Mouse (Mus musculus) kidney, postnatal 25 days (tissue): Measurements from ENCODE around the gene Hrg.
"Not testable (repeated sequence)": the region's sequence is repeated elsewhere in the genome, so short reads cannot be mapped to it uniquely, and the experiment has no call there.

Experiments used
- DNase-seq, 2 experiments: peaks; one replicate each; pipeline ENCODE4 v3.0.0; 2021; ENCODE audit warnings: mixed read lengths in 2 of 2

Gene Hrg

DNA sequence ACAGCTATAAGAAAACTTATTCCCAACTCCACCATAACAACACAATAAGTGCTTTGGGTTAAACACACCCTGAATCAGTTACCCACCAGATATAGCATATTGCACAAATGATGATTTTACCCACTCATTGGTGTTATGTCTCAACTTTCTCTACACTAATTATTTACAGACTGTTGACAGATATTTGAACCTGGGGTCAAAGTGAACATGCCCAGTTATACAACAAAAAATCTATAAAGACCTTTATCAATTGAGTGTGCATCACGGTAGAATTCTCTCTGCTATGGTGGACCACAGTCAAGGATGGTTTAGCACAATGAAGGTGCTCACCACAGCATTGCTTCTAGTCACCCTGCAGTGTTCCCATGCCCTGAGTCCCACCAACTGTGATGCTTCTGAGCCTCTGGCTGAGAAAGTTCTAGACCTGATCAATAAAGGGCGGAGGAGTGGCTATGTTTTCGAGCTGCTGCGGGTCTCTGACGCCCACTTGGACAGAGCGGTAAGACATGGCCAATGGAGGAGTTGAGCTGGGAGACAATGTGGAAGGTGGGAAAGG is at the start of gene Hrg:
Hrg (plus strand) TSS at position 233 of the 556 bp plus-strand sequence.
- DNase-seq, result no peak

GRCm38 (mm10) chr16:22901326-22901725 is 49.5 kb upstream of the Hrg start:
- no peak for DNase-seq

GRCm38 (mm10) chr16:22909290-22909689 is 41.6 kb upstream of the Hrg start:
- no peak for DNase-seq

GRCm38 (mm10) chr16:22911986-22912385 is 38.9 kb upstream of the Hrg start:
- DNase-seq, result no peak

GRCm38 (mm10) chr16:22912886-22913285 is 38.0 kb upstream of the Hrg start:
- no peak for DNase-seq

- no peak for DNase-seq
Observed at GRCm38 (mm10) chr16:22914276-22914675, 36.6 kb upstream of the Hrg start.

GRCm38 (mm10) chr16:22918034-22918433 is 32.8 kb upstream of the Hrg start, which contains the start of gene Fetub:
Gene Fetub, plus strand, starts transcription at chr16:22918334.
- no peak for DNase-seq

- DNase-seq, result peak in 1 of 2 experiments; percentile 1
Observed at GRCm38 (mm10) chr16:22918664-22919312, 32.1 kb upstream of the Hrg start.

DNA sequence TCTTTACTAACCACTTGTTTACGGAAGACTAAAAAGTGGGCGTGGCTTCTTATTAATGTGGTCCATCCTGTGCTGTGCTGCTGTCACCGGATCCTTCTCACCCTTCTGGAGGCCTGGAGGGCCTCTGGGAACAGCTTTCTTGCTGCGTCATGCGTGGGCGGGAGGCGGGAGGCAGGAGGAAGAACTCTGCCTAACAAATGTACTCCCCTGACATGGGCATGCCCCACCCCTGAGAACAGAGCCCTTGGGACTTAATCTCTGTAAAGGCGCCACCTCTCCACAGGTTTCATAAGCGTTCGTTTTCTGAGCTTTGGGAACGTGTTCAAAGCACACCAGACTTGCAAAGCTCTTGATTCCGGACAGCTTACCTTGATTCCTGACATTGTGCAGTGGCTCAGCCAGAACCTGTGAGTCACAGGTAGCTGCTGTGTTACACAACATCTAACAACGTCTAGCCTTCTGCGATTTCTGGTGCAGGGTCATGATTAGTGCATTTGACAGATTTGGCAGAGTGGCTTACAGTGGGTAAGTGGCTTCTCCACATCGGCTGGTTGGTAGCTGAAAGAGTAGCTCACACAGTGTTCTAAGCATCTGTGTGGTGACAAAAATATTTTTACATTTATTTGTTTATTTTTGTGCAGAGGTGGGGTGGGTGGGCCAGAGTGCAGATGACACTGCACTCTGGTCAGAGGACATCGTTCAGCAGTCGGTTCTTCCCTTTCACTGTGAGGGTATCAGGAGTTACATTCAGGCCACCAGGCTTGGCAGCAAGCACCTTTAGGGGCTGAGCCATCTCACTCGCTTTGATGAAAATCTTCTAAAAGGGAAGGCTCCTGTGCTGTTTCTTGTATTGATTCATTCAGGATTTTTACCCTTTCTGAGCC is 30.7 kb upstream of the Hrg start:
- DNase-seq, result peak; percentile 2 to 61

- DNase-seq, result no peak
Observed at GRCm38 (mm10) chr16:22921761-22922160, 29.1 kb upstream of the Hrg start.

DNA sequence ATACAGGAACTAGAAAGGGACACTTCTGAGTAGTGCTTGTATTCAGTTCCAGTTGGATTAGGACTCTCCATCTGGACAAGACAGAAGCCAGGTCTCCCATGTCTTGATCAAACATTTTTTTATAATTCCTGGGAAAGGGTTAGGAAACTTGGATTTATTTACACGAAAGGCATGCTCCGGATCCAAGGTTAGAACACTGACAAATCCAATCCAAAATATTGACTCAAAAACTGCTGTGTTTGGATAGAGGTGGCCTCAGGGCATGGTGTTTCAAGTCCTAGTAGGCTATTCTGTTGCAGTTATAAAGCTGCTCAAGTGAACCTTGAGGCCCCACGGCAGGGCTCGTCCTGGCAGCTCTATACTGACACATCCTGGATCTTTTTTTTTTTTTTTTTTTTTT is 28.4 kb upstream of the Hrg start:
- DNase-seq, result no peak

GRCm38 (mm10) chr16:22929575-22929974 is 21.3 kb upstream of the Hrg start:
- DNase-seq, result no peak

DNA sequence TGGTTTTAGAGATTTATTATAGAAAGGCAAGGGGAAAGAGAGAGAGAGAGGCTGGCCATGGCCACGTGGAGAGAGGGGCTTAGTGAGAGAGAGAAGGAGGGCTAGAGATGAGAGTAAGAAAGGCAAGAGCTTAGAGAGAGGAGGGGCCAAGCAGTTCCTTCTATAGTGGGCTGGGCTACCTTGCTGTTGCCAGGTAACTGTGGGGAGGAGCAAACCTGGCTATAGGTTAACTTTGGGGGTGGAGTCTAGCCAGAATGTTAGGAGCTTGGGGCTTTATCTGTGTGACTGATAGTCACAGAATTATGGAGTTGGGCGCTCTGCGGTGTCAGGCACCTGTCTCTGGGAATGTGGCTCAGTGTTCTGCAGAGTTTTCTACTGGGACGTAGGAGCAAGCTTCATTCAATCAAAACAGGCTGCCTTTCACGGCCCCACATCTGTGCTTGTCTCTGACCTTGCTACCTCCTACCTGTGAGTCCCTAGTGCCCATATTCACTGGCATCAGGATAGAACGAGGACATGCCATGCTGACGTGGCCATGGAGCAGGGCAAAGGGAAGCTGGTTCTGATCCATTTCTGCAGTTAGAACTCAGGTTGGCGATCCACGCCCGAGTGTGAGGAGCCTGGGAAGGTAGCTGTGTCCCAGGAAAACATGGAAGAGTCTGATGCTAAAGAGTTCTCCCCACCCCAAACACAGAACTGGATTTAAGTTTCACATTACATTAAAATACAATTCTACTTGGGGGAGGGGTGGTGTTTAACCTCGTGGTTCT is 19.3 kb upstream of the Hrg start:
- no peak for DNase-seq

DNA sequence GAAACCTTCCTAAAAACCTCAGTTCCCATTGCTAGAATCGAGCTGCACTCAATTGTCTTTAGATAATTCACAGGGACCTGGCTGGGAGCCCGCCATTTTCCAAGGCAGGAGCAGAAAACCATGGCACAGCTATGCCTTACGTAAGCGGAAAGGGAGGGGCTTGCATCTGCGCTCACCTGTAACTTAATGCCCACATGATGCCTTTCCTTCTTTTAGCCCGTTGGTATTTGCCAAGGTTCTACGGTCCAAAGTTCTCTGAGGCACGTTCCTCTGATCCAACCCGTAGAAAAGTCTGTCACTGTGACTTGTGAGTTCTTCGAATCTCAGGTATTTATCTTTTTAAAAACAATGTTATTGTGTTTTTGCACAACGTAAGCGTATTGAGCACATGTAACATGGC is 13.2 kb upstream of the Hrg start:
- peak in 1 of 2 experiments; percentile 44 for DNase-seq

DNA sequence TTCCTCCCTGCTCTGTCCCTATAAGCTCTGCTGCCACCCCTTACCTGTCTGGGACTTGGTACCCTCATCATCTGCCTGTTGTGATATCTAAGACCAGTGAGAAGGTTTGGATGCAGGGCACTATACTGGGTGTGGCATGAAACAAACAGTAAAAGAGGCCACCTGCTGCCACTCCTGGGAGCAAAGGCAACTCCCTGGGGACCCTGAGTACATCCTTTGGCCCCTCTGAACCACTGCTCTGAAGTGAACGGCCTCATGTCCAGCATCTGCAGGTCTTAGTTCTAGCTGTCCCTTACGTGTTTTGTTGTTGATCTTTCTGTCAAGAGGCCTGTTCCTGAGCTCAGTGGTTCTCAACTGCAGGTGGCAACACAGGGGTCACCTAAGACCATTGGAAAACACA is 12.3 kb upstream of the Hrg start:
- no peak for DNase-seq

GRCm38 (mm10) chr16:22939120-22939695 is 11.7 kb upstream of the Hrg start:
- no peak for DNase-seq

- not testable (repeated sequence) for DNase-seq
Observed at GRCm38 (mm10) chr16:22941825-22942476, 8.9 kb upstream of the Hrg start.

- DNase-seq, result no peak
Observed at GRCm38 (mm10) chr16:22947371-22947770, 3.5 kb upstream of the Hrg start.

DNA sequence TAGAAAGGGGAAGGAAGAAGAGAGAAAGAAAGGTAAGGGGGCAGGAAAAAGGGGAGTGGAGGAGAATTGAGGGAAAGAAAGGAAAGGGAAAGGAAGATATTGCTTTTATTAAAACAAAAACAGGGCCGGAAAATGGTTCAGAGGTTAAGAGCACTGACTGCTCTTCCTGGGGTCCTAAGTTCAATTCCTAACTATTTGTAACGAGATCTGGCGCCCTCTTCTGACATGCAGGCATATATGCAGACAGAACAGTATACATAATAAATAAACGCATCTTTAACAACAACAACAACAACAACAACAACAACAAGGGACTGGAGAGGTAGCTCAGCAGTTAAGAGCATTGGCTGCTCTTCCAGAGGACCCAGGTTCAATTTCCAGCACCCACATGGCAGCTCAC is 2.2 kb downstream of the Hrg start:
- DNase-seq, result peak in 1 of 2 experiments; percentile 27

DNA sequence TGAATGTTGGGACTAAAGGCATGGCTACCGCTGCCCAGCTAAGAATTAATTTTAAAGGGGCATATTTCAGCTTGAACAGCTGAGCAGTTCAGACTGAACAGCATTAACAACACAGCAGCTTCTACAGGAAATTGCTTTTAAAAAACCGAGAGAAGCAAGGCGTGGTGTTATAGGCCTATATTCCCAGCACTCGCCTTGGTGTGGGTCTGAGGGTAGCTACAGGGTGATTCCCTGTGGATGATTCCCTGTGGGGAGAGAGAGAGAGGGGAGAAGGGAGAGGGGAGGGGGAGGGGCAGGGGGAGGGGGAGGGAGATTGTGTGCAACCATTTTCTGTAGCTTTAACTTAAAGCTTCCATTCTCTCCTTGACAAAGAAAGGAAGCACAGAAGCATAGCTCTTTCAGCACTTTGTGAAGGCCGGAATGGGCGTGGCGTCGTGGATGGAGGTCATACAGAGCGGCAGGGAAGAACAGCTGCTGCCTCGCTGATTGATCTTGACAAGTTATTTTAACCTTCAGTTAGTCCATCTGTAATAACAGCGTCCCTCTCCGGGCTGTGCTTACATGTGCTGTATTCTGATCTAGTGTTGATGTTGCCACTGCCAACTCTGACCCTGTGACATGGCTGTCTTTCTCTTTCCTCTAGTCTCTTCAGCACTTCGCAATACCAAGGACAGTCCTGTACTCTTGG is 4.7 kb downstream of the Hrg start:
- no peak for DNase-seq

DNA sequence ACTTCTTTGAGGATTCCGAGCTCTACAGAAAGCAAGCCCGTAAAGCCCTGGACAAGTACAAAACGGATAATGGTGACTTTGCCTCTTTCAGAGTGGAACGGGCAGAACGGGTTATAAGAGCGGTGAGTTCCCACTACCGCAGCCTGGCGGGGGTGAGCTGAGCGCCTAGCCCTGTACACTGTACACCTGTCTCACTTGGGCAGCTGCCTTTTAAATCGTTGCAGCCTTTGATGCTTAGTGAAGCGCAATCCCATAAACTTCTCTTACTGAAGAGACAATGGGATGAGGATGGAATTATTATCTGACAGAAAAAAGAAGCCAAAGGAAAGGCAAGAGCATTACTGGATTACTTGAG is 5.2 kb downstream of the Hrg start:
- DNase-seq, result no peak

DNA sequence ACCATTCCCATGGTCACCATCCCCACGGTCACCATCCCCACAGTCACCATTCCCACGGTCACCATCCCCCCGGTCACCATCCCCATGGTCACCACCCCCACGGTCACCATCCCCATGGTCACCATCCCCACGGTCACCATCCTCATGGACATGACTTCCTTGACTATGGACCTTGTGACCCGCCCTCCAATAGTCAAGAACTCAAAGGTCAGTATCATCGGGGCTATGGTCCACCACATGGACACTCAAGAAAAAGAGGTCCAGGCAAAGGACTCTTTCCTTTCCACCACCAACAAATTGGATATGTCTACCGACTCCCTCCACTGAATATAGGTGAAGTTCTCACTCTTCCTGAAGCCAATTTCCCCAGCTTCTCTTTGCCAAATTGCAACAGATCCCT is 10.2 kb downstream of the Hrg start:
- no peak for DNase-seq
